Mouse (Mus musculus): ENCODE results near the gene Ankrd49.

Ankrd49 gene

DNA sequence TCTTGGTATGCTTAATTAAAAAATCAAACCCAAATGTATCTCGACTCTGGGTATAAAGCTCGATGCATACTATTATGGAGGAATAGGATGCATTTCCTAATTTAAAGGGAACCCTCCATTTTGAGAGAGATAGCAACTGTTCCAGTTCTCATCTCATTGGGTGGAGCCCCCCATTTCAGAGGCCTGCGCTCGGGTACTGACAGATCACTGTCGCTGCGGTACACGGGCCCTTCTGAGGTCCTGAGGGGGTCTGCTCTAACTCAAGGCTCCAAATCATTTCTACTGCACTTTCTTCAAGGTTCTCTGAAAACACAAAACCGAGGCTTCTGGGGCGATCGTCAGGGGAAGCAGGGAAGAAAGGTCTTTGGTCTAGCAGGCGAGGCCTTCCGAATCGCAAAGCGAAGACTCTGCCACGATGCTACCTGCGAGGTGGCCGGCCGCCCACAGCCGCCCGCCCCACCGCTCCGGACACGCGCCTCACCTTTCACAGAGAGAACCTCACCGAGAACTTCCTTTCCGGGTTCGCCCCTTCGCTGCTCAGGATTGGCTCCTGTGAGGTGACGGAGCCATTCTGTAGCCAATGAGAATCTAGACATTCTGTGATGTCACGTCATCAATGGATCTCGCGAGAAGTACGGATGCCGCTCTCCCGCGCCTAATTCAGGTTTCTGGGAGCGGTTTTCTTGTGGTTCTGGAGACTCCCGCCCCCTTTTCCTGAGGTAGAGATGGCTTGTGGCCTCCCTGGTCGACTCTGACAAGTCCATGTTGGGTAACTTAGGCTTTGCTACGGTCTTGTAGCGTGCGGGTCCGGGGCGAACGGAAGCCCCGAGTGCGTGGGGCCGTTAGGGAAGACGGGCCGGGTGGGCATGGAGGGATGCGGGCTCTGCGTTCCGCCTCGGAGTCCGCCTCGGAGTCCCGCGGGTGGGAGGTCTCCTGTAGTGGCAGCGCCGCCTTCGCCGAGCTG, at the start of gene Ankrd49, which contains the start of gene Mre11a:
Gene Ankrd49, minus strand, starts transcription at position 818 of the 964 bp plus-strand sequence.
Gene Mre11a, plus strand, starts transcription at position 616 of the 964 bp plus-strand sequence.
- DNase-seq: peak; percentile 79 to 83

GRCm38 (mm10) chr9:14832046-14832445, 47.4 kb upstream of the Ankrd49 start:
- DNase-seq: no peak

DNA sequence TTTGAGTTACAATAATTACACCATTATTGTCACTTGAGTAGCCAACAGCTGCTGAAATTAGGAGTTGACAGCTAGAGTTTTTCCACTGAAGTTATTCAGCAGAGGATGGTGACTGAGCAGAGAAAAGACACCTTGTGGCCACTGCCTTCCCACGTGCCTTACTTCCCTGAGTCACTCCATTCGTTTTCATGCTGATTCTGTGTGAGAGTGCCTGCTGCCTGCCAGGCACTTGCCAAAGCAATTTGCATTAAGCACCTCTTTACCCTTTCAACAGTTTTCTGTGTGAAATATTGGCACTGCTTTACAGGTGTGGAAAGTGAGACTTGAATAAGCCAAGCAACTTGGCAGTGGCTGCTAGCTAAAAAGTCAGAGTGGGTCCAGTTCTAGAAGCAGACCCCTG, 43.2 kb upstream of the Ankrd49 start:
- no peak for DNase-seq

DNA sequence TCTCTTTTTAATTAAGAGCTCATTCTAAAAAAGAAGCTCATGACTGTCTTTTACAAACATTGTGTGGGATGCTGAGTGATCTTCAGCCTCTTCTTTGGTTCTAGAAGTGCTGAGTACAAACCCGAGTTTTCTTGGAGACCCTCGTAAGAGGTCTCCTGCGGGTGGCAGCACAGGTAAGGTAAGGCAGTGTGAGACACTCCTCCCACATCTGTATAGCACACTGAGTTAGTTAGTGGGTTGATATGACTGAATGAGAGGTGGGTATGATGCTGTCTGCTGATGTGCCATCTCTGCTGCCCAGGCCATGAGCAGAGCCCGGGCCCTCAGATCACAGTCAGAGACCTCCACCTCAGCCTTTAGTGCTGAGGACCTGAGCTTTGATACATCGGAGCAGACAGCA, 40.2 kb upstream of the Ankrd49 start:
- no peak for DNase-seq

DNA sequence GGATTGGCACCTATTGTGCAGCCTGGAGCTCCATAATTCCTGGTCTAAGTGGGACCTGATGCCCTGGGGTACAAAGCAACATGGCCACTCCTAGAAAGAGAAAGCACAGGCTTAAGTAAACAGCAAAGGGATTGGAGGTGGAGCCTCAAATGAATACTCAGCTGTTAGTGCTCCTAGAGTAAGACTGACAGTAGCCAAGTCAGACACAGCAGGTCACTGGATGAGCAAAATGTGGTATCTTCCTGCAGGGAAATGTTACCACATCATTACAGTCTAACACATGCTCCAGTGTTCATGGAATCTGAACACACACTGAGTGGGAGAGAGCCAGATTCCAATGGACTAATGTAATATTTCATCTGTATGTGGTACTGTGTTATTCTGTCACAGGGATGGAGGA, 36.7 kb upstream of the Ankrd49 start:
- DNase-seq: no peak

DNA sequence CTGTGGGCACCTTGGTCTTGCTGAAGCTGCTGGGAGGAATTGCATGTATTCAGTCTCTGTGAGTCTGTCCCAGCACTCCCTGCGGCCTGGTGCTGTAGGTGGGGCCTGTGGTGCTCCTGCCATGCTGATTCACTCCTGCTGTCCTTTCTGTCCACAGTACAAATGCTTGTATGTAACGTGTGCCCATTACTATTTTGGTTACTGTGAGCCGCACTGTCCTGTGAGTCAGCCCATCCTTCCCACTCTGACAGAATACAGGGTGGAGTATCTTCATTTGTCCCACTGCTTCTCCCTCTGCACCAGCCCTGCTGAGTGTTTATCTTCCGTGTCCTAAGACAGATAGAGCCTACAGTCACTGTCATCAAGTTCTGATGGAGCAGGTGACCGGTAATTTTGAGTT, 25.5 kb upstream of the Ankrd49 start:
- DNase-seq: no peak

GRCm38 (mm10) chr9:14806786-14807185, 22.1 kb upstream of the Ankrd49 start:
- no peak for DNase-seq

DNA sequence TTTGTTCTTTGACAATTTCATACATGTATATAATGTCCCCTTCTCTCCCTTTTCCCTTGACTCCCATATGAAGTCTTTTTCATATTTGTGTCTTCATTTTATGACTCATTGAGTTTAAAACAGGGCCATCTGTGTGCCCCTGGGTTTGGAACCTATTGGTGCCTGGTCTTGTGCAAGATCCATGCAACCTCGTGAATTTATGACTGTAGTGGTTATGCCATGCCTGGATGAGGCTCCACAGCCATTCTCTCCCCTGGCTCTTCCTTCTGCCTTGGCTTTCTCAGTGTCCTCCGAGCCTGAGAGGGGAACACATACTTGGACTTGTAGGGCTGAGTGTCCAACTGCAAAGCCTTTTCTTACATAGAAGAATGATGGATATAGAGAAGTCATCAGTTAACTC, 21.1 kb upstream of the Ankrd49 start:
- no peak for DNase-seq

DNA sequence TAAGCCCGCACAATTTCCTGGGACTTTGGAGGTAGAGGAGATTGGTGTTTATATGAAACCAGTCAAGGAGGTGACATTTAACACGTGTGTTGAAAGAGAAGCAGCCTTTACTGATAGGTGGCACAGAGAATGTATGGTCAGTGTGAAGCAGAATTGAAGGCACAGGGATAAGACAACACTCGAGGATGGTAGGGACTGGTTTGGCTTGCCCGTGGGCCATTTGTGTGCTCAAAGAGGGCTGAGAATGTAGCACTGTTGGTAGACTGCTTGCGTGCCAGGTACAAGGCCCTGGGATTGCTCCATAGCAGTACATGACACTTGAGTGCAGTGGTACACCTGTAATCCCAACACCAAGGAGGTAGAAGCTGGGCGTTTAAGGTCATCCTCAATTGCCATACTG, 2.7 kb upstream of the Ankrd49 start:
- DNase-seq: no peak

DNA sequence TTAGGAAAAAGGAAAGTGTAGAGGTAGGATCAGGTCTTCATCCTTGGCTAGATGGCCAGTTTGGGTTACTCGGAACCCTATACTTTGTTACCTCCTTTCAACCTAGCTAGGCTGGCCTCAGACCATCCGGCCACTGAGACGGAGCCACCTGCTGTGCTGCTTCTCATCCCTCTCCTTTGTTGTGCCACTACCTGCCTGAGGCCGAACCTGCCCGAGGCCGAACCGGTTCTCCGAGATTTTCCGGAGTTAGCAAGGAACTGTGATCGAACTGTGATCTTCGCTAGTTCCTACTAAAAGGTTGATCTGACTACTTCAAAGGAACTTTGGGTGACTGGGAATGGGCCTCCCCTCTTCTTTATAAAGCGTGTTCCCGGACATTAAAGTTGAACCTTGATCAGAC, 6.3 kb downstream of the Ankrd49 start:
- no peak for DNase-seq

- DNase-seq: no peak
These were observed 10.8 kb downstream of the Ankrd49 start for GRCm38 (mm10) chr9:14773813-14774212.

DNA sequence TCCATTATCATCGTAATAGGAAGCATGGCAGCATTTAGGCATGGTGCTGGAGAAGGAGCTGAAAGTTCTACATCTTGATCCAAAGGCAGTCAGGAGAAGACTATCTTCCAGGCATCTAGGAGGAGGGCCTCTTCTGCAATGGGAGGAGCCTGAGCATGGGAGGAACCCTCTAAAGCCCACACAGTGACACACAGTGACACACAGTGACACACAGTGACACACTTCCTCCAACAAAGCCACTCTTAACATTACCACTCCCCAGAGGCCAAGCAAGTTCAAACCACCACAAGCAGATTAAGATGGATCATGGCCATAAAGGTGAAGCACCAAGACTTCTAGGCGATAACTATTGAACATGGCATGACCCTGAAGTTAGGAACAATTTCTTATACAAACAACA, 12.6 kb downstream of the Ankrd49 start:
- no peak for DNase-seq

- no peak for DNase-seq
These were observed 13.7 kb downstream of the Ankrd49 start, which contains the start of gene 1700012B09Rik for GRCm38 (mm10) chr9:14770803-14771471. Gene 1700012B09Rik (minus strand): TSS chr9:14771030.

- DNase-seq: no peak
These were observed 14.8 kb downstream of the Ankrd49 start for GRCm38 (mm10) chr9:14769811-14770210.

DNA sequence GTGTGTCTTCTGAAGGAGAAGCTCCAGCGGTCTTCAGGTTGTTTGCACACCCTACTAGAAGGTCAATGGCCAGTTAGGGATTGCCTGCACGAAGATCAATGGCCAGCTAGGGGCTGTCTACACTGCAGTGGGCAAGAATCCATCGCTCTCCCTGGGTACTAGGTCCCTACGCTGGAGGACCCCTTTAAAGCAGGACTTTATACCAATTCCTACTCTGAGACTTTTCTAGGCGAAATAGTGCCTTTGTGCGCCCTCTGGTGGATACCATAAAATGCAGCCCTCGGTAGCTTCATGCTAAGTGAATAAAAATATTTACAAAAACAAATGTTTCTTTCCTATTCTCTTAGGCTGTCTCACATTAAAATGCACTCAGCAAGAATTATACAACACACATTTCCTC, 19.9 kb downstream of the Ankrd49 start:
- peak in 1 of 2 experiments; percentile 43 for DNase-seq

GRCm38 (mm10) chr9:14759261-14759660, 25.4 kb downstream of the Ankrd49 start:
- DNase-seq: no peak

DNA sequence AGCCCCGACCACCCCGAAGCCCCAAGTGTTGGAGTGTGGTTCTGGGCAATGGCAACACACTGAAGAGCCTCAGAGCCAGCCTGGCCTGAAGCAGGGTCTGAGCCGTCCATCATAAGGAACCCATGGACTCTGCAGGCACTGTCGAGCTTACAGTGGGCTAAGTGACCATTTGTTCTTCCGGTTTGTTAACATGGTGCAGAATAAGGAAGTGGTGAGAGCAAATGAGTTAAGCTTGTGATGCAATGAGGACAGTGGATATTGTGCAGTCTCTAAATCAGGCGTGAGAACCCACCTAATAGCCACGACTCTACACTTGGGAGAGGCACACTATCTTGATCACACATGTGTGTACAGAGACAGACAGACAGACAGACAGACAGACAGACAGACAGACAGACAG, 26.1 kb downstream of the Ankrd49 start:
- DNase-seq: no peak

DNA sequence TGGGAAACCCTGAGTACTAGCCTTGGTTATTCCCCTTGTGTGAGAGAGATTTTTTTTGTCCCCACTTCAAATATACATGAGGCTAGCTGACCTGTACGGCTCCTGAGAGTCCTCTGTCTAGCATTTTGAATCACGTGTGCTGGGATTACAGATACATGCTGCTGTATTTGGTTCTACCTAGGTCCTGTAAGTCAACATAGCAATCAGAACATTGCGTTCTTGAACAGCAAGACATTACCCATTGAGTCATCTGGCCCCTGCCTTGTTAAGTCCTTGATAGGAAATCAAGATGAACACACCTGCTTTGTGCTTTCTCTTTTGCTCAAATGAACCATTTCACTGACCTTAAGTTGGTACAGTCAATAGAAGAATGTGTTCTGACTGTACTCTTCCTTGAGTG, 30.2 kb downstream of the Ankrd49 start:
- DNase-seq: no peak

DNA sequence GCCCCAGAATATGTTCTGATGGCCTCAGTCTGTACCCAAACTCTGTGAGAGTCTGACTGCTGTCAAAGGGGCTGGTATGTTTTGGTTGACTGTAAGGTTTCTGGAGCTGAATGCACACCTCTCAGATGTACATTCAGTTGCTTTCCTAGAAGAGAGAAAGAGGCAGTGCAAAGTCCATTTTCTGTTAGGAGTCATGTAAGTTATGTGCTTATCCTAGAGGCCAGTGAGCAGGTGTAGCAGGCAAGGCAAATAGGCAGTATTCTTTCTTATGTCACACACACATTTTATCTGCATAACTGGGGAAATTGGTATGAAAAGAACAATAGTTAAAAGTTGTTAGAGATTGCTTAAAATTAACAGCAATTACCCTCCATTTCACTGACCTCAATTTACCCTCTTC, 30.7 kb downstream of the Ankrd49 start:
- no peak for DNase-seq

DNA sequence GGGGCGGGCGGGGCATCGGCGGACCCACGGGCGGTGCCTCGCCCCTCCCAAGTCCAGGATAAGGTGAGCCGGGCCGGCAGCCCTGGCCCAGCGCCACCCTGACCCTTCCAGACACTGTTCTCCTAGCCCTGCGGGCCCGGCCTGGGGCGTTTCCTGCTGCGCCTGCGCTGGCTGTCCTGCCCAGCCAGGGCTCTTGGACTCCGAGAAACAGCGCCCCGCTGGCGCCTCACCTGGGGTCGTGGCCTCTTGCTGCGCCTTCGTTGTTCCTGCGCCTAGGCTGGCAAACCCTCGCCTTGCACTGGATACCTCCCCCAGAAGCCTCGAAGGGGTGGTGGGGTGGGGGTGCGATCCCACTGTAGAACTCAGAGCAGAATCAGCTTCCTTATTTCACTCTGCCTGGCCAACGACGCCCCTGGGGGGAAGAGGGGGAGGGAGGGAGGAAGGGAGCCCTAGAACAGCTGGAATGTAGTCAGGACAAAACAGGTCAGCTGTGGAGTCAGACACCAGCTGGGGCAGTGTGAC, 32.6 kb downstream of the Ankrd49 start, which contains the start of gene Fut4:
Gene Fut4, minus strand, starts transcription at position 393 of the 522 bp plus-strand sequence.
- peak; percentile 13 to 39 for DNase-seq

GRCm38 (mm10) chr9:14751503-14752000, 33.1 kb downstream of the Ankrd49 start:
- peak in 1 of 2 experiments; percentile 18 for DNase-seq

- DNase-seq: no peak
These were observed 33.7 kb downstream of the Ankrd49 start for GRCm38 (mm10) chr9:14750901-14751502.
